Mouse (Mus musculus): ENCODE results near the gene Rbm34.
"Not testable (repeated sequence)": the region's sequence is repeated elsewhere in the genome, so short reads cannot be mapped to it uniquely, and the experiment has no call there.

Gene Rbm34

GRCm38 (mm10) chr8:126970579-126971313, at the start of gene Rbm34:
TSS of gene Rbm34 (minus strand) at chr8:126971071.
- DNase-seq (ENCODE audit: low read depth, low spot score), result peak; percentile 96

GRCm38 (mm10) chr8:127011668-127012067, 40.8 kb upstream of the Rbm34 start:
- no peak for DNase-seq (ENCODE audit: low read depth, low spot score)

DNA sequence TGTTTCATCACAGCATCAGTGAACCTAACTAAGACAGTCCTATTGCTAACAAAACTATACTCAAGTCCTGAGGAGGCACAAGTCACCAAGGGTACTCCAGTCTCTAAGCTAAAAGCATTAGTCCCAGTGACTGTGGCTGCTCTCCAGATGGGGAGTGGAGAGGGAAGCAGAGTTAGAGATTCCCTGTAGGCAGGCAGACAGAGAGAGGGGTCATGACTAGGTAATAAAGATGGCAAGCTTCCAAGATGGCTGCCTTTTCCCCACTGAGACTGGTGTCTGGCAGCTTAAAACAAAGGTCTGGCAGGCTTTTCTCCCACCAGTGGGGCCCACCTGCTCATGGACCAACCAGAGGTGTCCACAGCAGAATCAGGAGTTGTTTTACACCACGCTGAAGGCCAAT, 23.6 kb upstream of the Rbm34 start:
- no peak for DNase-seq (ENCODE audit: low read depth, low spot score)

DNA sequence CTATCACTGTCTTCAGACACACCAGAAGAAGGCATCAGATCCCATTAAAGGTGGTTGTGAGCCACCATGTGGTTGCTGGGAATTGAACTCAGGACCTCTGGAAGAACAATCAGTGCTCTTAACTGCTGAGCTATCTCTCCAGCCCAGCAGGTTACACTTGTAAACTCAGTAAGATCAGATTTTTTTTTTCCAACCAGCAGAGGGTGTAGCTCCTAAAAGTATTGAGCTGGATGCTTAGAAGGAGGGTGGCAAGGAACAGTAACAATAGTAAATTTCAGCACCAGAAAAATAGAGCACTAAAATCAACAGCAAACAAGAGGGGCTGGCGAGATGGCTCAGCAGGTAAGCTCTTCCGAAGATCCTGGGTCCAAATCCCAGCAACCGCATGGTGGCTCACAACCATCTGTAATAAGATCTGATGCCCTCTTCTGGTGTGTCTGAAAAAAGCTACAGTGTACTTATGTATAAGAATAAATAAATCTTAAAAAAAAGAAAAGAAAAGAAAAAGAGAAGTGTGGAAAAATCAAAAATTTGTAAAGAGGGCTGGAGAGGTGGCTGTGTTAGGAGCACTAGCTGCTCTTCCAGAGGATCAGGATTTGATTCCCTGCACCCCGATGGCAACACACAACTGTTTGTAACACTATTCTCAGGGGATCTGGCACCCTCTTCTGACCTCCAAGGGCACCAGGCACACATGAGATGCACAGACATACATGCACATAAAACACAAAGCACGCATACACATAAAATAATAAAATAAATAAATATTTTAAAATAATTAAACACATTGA, 18.7 kb upstream of the Rbm34 start:
- DNase-seq (ENCODE audit: low read depth, low spot score), result no peak

- no peak for DNase-seq (ENCODE audit: low read depth, low spot score)
Measured at GRCm38 (mm10) chr8:126988346-126989006, 17.6 kb upstream of the Rbm34 start.

- peak; percentile 88 for DNase-seq (ENCODE audit: low read depth, low spot score)
Measured at GRCm38 (mm10) chr8:126986495-126986894, 15.6 kb upstream of the Rbm34 start.

DNA sequence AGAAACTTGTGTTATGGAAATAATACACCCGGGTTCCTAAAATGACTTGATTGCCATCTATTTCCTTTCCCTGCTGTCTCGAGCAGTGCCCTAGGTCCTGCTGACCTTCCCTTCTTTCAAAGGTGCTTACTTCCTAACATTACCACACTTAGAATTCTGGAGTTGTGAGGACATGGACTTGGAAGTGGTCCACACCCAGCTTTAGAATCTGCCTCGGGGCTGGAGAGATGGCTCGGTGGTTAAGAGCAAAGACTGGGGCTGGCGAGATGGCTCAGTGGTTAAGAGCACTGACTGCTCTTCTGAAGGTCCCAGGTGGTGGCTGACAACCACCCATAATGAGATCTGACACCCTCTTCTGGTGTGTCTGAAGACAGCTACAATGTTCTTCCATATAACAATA, 9.2 kb upstream of the Rbm34 start:
- DNase-seq (ENCODE audit: low read depth, low spot score), result no peak

GRCm38 (mm10) chr8:126979091-126979920, 8.4 kb upstream of the Rbm34 start:
- peak; percentile 20 for DNase-seq (ENCODE audit: low read depth, low spot score)

DNA sequence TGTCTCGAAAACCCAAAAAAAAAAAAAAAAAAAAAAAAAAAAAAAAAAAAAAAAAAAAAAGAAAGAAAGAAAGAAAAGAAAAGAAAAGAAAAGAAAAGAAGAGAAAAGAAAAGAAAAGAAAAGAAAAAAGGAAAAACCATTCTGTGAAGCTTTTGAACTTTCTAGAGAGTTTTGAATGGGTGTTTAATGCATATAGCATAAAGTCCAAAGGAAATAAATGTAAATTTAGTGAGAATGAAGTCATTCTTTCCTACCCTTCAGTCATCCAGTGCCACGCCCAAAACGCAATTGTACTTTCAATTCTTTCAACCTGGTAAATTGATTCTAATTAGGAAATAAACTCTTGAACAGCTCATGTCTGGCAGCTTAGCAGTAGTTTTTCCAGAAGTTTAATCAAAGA, 7.7 kb upstream of the Rbm34 start:
- DNase-seq (ENCODE audit: low read depth, low spot score), result not testable (repeated sequence)

DNA sequence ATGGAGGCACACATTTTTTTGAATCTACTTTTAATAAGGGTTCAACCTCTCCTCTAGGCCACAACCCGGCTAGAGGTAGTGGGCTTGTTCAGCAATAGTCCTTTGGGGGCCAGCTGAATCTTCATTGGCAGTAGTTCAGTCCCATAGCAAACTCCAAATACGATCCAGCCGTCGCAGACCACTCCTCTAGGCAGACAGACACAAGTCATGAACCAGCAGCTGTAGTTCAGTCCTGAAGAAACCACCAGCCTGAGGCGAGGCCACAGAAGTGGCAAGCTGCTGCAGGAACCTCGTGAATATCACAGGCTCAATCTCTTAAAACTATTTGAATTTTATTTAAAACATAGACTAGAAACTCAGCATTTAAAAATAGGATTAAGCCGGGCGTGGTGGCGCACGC, 7.2 kb upstream of the Rbm34 start:
- no peak for DNase-seq (ENCODE audit: low read depth, low spot score)

DNA sequence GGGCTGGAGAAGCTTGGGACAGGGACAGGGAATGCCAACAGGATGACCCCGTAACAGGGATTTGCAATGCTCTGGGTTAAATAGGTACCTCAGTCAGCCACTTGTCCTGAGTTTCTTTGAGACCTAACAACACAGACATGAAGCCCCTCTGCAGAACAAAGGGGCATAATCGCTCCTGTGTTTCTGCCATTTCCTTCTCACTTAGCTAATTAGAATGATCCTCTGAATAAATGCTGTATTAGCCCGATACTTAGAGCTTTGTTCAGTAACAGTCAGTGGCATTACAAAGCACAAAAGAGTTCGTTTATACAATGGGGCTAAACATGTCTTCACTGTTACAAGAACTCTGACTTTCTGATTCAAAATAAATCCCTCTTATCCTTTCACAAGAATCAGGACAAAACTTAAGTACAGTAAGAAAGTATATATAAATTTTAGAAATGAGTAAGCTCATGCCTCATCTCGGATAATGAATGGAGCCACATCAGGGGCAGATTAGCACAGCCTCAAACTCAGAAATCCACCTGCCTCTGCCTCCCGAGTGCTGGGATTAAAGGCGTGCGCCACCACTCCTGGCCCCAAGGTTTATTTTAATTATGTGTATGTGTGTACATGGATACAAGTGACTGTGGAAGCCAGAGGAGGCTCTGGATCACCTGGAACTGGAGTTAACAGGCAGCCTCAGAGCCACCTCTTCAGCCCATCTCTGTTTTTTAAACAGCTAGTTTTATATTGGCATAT, 5.9 kb upstream of the Rbm34 start:
- no peak for DNase-seq (ENCODE audit: low read depth, low spot score)

- peak; percentile 72 for DNase-seq (ENCODE audit: low read depth, low spot score)
Measured at GRCm38 (mm10) chr8:126975706-126976105, 4.8 kb upstream of the Rbm34 start.

GRCm38 (mm10) chr8:126974511-126974910, 3.6 kb upstream of the Rbm34 start:
- DNase-seq (ENCODE audit: low read depth, low spot score), result no peak

DNA sequence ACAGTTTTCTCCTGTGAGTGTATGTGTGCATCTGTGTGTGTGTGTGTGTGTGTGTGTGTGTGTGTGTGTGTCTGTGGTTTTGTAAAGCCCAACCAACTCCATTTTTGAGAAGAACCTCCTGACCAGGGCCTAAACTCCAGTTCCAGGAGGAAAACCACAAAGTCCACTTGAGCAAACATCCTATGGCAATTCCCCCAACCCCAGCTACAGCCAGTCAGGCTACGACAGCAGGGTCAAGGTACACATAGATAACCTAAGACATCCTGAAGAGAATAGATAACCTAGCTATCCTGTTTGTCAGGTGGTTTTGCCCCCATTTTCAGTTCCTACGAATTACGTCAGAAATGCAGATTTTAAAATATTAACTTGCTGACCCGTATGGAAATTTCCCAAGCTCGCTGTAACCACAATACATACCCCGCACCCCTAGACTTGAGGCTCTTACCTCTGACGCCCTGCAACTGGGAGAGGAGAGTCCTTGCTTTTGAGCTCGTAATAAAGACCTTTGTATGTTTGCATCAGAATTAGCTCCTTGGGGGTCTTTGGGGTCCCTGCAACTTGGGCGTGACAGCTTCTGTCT, 2.9 kb upstream of the Rbm34 start:
- DNase-seq (ENCODE audit: low read depth, low spot score), result no peak

- DNase-seq (ENCODE audit: low read depth, low spot score), result no peak
Measured at GRCm38 (mm10) chr8:126972649-126973048, 1.8 kb upstream of the Rbm34 start.

DNA sequence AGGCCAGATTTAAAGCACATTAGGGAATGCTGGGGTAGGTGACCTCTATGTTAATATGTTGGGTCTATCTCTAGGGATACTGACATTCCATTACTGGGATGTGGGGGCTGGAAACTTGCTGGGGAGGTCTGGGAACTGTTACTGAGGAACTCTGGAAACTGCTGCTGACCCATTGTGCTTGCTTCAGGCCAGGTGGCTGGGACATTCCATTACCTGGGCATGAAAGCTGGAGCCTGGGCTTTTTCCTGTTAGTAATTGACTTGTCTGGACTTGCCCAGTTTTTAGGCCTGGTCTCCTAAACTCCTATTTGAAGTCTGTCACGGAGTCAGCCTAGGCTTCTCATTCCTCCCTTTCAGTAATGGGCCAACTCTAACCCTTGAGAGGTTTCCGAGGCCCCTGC, 1.2 kb upstream of the Rbm34 start:
- no peak for DNase-seq (ENCODE audit: low read depth, low spot score)

GRCm38 (mm10) chr8:126971314-126971664, 418 bp upstream of the Rbm34 start:
- no peak for DNase-seq (ENCODE audit: low read depth, low spot score)

DNA sequence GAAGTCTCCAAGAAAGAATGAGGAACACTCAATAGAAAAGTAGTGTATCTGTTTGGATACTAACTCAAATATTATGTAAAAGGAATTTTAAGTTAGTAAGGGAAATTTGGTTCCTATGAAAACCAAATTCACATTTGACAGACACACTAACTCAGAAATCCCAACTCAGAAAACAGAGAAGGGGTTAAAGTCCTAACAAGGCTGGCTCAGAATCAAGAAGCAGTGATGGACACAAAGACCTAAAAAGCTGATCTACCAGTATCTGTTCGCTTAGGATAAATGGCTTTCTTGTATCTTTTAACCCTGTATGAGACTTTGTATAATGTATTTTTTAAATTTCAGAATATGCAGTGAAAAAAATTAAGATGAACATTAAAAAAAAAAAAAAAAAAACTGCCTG, 1.3 kb downstream of the Rbm34 start:
- no peak for DNase-seq (ENCODE audit: low read depth, low spot score)

DNA sequence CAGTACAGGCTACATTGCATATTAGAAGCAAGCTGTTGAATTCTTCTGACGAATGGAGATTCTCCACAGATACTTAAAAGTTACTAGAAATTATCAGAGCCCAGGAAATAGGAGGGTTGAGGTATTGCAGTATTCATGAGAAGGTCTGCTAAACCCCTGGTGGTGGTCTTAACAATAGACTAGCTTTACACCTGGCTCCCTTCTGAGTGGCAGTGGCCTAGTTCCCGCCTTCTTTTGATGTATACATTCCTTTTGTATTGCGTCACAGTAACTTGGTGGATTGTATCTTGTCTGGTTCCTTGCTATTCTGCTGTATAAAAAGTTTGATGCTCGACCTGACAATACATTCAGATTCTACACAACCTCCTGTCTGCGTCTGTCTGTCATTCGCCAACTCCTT, 2.8 kb downstream of the Rbm34 start:
- no peak for DNase-seq (ENCODE audit: low read depth, low spot score)

- no peak for DNase-seq (ENCODE audit: low read depth, low spot score)
Measured at GRCm38 (mm10) chr8:126965246-126965645, 5.6 kb downstream of the Rbm34 start.

GRCm38 (mm10) chr8:126962871-126963270, 8.0 kb downstream of the Rbm34 start:
- no peak for DNase-seq (ENCODE audit: low read depth, low spot score)
